Mouse (Mus musculus): ENCODE results near the gene Mrgprb1.
"Not testable (repeated sequence)": the region's sequence is repeated elsewhere in the genome, so short reads cannot be mapped to it uniquely, and the experiment has no call there.

The Mrgprb1 gene

DNA sequence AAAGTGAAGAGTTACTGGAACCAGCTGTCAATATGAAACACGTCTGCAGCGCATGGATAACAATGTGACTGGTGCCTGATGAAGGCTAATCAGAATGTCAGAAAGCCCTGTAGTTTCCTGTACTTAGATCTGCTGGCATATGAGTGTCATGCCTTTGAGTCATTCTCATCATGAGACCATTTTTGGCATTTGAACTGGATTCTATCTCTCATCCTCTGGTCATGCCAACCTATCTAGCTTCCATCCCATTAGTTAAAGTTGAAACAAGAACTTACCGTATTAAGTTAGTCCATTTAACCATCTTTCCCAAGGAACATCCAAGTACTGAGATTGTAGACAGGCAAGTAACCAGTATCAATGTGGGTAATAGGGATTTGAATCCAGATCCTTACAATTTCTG lies at the start of gene Mrgprb1:
TSS of gene Mrgprb1 (minus strand) at position 101 of the 400 bp plus-strand sequence.
- no peak for DNase-seq

DNA sequence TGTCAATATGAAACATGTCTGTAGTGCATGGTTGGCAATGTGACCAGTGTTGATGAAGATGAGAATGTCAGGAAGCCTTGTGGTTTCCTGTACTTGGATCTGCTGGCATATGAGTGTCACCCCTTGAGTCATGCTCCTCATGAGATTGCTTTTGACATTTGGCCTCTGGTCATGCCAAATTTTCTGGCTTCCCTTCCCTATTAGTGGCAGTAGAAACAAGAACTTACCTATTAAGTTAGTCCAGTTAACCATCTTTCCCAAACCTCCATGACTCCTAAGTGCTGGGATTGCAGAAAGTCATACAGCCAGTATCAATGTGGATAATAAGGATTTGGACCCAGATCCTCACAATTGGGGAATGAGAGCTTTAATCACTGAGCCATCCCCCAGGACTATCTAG lies 43.1 kb upstream of the Mrgprb1 start, which contains the start of gene Mrgprx2:
TSS of gene Mrgprx2 (minus strand) at position 101 of the 400 bp plus-strand sequence.
- no peak for DNase-seq

DNA sequence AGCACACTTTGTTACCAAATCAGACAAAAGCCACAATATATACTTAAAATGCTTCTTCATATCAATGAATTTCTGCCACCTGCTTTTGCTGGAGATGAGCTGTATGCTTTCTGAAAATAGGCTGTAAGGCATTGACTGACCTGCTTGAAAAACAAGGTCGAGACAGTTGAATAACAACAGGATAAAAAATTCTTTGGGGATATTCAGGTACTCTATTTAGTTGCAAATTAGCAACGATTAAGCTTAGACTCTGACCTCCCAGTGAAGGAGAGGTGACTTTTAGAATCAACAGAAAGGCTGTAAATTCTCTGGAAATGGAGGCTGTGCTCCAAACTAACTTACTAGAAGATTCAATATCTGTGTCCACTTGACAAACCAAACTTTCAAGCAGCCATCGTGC lies 19.6 kb downstream of the Mrgprb1 start:
- DNase-seq: no peak

DNA sequence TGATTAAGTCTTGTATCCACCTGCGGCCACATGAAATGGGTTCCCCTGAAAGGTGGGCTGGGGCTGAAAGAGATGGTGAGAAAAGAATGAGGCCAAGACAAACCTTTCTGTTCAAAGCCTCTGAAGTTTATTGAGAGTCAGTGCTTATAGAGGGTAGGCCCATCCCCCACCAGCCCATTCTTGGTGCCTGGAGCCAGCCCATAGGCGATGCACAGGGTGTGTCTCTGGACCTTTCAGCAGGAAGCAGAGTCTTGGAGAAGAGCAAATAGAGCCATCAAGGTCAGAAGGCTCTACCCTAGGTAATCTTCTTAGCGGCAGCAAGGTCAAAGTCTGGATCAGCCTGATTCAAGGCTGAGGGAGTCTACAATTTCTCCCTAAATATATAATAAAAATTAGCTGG lies 20.2 kb downstream of the Mrgprb1 start:
- not testable (repeated sequence) for DNase-seq

Measured in kidney, adult 9 months (tissue).